Mouse (Mus musculus) midbrain, embryonic 11.5 days (tissue): ENCODE measurements around the gene Sgpp1. TPM values are rescaled to one million over a fixed set of nuclear protein-coding genes. Genes with fewer than 3 reads are reported as not detected.
A peak's percentile ranks its signal among the peaks of the same experiment; 100 is the strongest.

Experiments
- ATAC-seq: fragments of 200-750 bp; cut with Nextera tagmentation; 2 replicates; pipeline ENCODE4 v1.8.0; 2017; ENCODE audit warnings: moderate TSS enrichment, moderate library complexity; ENCODE audit not compliant: low FRiP score
- DNase-seq: peaks from one replicate; pipeline ENCODE4 v3.0.0; 2015; ENCODE audit warnings: low spot score; ENCODE audit errors: missing footprints
- H3K27ac ChIP-seq: fragments of 300-500 bp; sonication (generic); 2 replicates; pipeline ENCODE4 v1.5.1; 2014; ENCODE audit warnings: low read depth, low read length
- H3K27me3 ChIP-seq: fragments of 300-500 bp; sonication (generic); 2 replicates; pipeline ENCODE4 v1.6.1; 2014; ENCODE audit warnings: mild to moderate bottlenecking, low read length, moderate library complexity, mixed read lengths; ENCODE audit not compliant: control insufficient read depth, insufficient read depth
- H3K36me3 ChIP-seq: fragments of 300-500 bp; sonication (generic); 2 replicates; pipeline ENCODE4 v1.6.1; 2014; ENCODE audit warnings: mild to moderate bottlenecking, low read length, moderate library complexity, mixed read lengths; ENCODE audit not compliant: control insufficient read depth, insufficient read depth
- H3K4me1 ChIP-seq: fragments of 300-500 bp; sonication (generic); 2 replicates; pipeline ENCODE4 v1.6.1; 2014; ENCODE audit warnings: low read length; ENCODE audit not compliant: control insufficient read depth, insufficient read depth
- H3K4me2 ChIP-seq: fragments of 300-500 bp; sonication (generic); 2 replicates; pipeline ENCODE4 v1.6.1; 2014; ENCODE audit warnings: mild to moderate bottlenecking, moderate library complexity
- H3K4me3 ChIP-seq: fragments of 300-500 bp; sonication (generic); 2 replicates; pipeline ENCODE4 v1.5.1; 2014; ENCODE audit warnings: low read depth, low read length
- H3K9ac ChIP-seq: fragments of 300-500 bp; sonication (generic); 2 replicates; pipeline ENCODE4 v1.6.1; 2014; ENCODE audit warnings: low read length
- H3K9me3 ChIP-seq: fragments of 300-500 bp; sonication (generic); 2 replicates; pipeline ENCODE4 v1.6.1; 2016; ENCODE audit warnings: low read length; ENCODE audit not compliant: control insufficient read depth
- WGBS: fragments of 180-500 bp; shearing (Covaris S2); extraction: QIAGEN DNeasy Blood & Tissue Kit; methylation state at CpG from one replicate; pipeline ENCODE4 v1.1.7; 2014; 5-methylcytosine and 5-hydroxymethylcytosine counted together
- polyA plus RNA-seq: library from polyadenylated mRNA; unstranded; fragments of >200 nt; fragmentation: Nextera tagmentation; extraction: Ambion mirVana; gene quantifications from 2 replicates; pipeline ENCODE4 v1.2.1, GENCODE M21; 2014

Sgpp1 gene
- 10.0 and 10.2 TPM in 2 replicates for polyA plus RNA-seq

DNA sequence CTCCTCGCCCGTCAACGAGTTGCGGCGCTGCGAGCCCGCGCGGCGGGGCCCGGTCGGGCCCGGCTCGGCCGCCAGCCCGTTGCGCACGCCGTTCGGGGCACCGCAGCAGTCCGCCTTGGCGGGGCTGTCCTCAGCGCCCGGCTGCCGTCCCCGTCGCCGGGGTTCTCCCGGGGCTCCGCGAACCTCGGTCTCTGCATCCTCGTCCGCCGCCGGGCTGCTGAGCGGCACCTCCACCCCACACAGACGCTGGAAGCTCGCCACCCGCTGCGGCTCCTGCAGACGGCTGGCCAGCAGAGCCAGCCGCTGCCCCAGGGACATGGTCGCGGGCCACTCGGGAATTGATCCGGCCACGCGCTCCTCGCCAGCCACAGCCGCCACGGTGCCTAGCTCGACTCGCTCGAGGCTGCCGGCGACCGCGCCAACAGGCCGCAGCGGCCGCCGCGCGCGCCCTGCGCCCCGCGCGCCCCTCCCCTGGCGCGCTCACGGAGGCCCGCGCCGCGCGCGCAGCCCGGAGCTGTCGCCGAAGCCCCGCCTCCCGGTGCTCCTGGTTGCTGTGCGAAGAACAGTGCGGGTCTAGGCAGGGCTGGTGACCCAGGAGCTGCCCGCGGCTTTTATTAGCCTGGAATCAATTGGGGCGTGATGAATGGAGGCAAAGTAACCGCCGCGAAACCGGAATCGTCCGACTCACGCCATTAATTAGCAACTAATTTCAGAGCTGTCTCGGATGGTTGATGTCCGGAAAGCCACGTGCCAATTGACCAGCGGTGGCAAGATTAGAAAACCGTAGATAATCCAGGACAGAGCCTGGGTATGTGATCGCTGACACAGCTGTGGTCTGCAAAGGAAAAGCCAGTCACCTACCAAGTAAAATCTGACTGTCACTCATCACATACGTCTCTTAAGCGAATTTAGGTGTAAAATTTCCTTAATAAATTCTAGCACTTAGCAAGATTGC is at the start of gene Sgpp1:
Gene Sgpp1 (minus strand): TSS at position 484 of the 955 bp plus-strand sequence.
- peak within 1 kb of the TSS; percentile 40; the same call in 1 of the 2 replicates for H3K27ac ChIP-seq
- under 1% methylated on average over 101 of the region's 105 CpGs for WGBS

DNA sequence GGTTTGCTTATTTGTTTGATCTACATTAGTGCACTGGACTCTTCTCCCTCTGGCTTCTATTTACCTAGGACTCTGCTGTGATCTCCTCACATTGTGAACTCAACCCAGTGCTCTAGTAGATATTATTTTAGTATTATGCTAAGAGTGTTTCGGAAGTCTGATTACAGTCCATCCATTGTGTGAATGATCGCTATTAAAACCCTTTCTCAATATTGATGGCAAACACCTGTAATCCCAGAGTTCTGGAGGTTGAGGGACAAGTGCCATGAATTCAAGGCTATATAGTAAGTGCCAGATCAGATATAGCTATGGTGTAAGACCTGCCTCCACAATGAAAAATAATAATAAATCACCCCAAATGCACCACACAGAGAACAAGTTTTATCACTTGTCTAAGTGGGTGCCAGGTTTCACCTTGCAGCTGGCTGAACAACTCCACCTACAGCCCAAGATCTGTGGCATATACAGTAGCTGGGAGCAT is 48.8 kb upstream of the Sgpp1 start:
- Histone ChIP-seq H3K9ac (no peak overlapping the region), H3K4me2 (no peak overlapping the region), H3K4me3 (no peak overlapping the region), H3K4me1 (no peaks in the 10 kb centered on the region), H3K9me3 (no peaks in the 10 kb centered on the region), H3K27me3 (no peaks in the 10 kb centered on the region), H3K27ac (no peak overlapping the region), H3K36me3 (no peaks in the 10 kb centered on the region)
- no peak for DNase-seq
- WGBS: 94% methylated on average over 2 of the region's 2 CpGs
- ATAC-seq: no peak

More for the DNA sequence above, at the start of gene Sgpp1:
- Histone ChIP-seq H3K4me1 (peaks cover 9% of the 10 kb centered on the region), H3K4me2 (peak within 1 kb of the TSS; percentile 97), H3K9me3 (no peaks in the 10 kb centered on the region), H3K9ac (peak within 1 kb of the TSS; percentile 93), H3K27me3 (peaks cover 3% of the 10 kb centered on the region; the same call in 1 of the 2 replicates), H3K4me3 (peak within 1 kb of the TSS; percentile 77), H3K36me3 (no peaks in the 10 kb centered on the region)
- ATAC-seq (peak; percentile 96), DNase-seq (peak; percentile 98)

DNA sequence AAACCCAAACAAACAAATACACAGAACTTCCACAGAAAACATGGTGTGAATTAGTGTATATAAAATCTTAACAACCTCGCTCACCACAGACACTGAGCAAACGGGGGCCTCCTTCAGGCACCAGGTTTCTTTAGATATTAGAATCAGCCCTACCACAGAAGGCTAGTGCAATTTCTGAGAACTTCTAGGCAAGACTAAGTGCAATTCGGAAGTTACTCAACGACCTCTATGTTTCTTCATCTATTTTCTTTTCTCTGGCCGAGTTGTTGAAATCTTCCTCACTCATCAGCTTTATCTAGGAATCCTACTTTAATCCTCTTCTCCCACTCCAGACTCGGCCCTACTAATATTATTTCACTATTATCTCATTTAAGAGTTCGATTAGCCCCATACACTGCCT is 46.5 kb upstream of the Sgpp1 start:
- H3K9ac ChIP-seq: no peak overlapping the region
- H3K27ac ChIP-seq: no peak overlapping the region
- WGBS: 89% methylated on average over 7 of the region's 7 CpGs
- ATAC-seq (no peak), DNase-seq (no peak)
- no peaks in the 10 kb centered on the region for H3K27me3 ChIP-seq
- H3K36me3 ChIP-seq: no peaks in the 10 kb centered on the region
- H3K4me1 ChIP-seq: no peaks in the 10 kb centered on the region
- no peaks in the 10 kb centered on the region for H3K9me3 ChIP-seq
- no peak overlapping the region for H3K4me2 ChIP-seq
- H3K4me3 ChIP-seq: no peak overlapping the region

DNA sequence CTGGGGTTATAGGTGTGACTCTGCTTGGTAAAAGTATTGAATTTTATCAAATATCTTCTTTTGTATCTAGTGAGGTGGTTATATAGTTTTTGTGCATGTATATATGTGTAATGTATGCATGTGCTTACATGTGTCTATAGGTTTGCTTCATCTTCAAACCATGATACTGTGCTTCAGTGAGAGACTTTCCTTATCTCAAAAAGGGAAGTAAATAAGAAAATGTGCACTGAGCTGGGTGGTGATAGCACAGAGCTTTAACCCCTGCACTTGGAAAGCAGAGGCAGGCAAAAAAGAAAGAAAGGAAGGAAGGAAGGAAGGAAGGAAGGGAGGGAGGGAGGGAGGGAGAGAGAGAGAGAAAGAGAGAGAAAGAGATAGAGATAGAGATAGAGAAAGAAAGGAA is 45.9 kb upstream of the Sgpp1 start:
- ATAC-seq: no peak
- no peak for DNase-seq
- no peak overlapping the region for H3K4me2 ChIP-seq
- no peaks in the 10 kb centered on the region for H3K36me3 ChIP-seq
- no peaks in the 10 kb centered on the region for H3K9me3 ChIP-seq
- no peak overlapping the region for H3K4me3 ChIP-seq
- H3K27me3 ChIP-seq: no peaks in the 10 kb centered on the region
- H3K4me1 ChIP-seq: no peaks in the 10 kb centered on the region
- no peak overlapping the region for H3K27ac ChIP-seq
- no peak overlapping the region for H3K9ac ChIP-seq

DNA sequence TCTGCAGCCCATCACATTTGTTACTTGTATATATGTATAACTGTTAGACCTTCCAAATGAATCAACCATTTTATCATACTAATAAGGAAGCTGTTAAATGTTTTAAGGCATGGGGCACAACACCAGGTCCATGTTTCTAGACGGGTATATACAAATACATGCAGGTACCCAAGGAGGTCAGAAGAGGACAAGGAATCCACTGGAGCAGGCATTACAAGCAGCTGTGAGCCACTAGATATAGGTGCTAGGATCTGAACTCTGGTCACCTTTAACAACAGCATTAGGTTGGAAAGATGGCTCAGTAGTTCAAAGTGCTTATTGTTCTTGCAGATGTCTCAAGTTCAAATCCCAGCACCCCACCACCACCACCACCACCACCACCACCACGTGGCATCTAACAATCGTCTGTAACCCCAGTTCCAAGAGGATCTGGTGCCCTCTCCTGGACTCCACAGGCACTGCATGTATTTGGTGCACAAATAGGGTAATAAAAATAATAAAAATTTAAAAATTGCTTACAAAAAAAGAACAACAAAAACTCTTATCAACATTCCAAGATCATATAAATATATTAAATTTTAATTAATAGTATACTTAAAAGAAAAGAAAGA is 37.0 kb upstream of the Sgpp1 start:
- Histone ChIP-seq H3K27ac (no peak overlapping the region), H3K27me3 (no peaks in the 10 kb centered on the region), H3K9me3 (no peaks in the 10 kb centered on the region), H3K4me1 (no peaks in the 10 kb centered on the region), H3K36me3 (no peaks in the 10 kb centered on the region), H3K4me3 (no peak overlapping the region), H3K4me2 (no peak overlapping the region), H3K9ac (no peak overlapping the region)
- WGBS: 33% methylated on average over 3 of the region's 3 CpGs
- ATAC-seq (no peak), DNase-seq (peak; percentile 93)

DNA sequence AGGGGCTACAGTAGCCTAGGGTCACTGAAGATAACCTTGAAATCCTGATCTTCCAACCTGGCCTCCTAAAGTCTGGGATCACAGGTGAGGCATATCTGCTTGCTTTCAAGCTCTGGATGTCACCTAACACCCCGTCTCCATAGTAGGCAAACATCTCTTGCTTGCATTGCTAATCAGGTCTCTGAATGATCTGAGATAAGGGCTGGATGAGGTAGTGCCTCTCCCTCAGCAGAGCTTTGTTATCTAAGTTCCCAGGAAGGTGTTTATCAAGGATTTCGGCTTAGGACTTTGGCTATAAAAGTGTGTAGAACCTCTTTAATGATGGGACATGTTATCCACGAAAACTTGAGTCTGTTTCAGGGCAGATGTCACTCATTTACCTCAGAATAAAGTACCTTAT is 35.9 kb upstream of the Sgpp1 start:
- Histone ChIP-seq H3K27me3 (no peaks in the 10 kb centered on the region), H3K9me3 (no peaks in the 10 kb centered on the region), H3K27ac (no peak overlapping the region), H3K4me3 (no peak overlapping the region), H3K9ac (no peak overlapping the region), H3K4me1 (no peaks in the 10 kb centered on the region), H3K36me3 (no peaks in the 10 kb centered on the region), H3K4me2 (no peak overlapping the region)
- WGBS: 63% methylated on average over 3 of the region's 3 CpGs
- DNase-seq (no peak), ATAC-seq (no peak)

DNA sequence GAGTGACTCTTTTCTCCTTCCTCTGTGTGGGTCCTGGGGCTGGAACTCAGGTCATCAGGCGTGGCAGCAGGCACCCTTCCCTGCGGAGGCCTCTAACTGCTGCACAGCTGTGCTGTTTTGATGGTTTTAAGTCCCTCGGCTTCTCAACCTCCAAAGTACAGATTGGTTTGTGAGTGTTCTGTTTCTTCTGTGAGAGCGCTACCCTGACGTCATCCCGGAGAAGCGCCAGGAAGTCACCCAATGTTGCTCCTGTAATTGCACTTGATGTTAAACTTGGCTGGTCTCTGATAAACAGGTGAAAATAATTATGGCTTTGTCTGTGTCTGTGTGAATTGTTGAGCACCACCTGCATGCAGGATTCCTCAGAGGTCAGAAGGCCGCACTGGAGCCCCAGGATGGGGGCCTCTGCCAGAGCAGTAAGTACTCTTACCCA is 31.4 kb upstream of the Sgpp1 start:
- ATAC-seq: no peak
- H3K4me3 ChIP-seq: no peak overlapping the region
- no peaks in the 10 kb centered on the region for H3K36me3 ChIP-seq
- peak; percentile 73 for DNase-seq
- no peak overlapping the region for H3K9ac ChIP-seq
- H3K4me2 ChIP-seq: no peak overlapping the region
- no peaks in the 10 kb centered on the region for H3K4me1 ChIP-seq
- no peaks in the 10 kb centered on the region for H3K27me3 ChIP-seq
- H3K9me3 ChIP-seq: no peaks in the 10 kb centered on the region
- 72% methylated on average over 8 of the region's 8 CpGs for WGBS
- H3K27ac ChIP-seq: no peak overlapping the region

DNA sequence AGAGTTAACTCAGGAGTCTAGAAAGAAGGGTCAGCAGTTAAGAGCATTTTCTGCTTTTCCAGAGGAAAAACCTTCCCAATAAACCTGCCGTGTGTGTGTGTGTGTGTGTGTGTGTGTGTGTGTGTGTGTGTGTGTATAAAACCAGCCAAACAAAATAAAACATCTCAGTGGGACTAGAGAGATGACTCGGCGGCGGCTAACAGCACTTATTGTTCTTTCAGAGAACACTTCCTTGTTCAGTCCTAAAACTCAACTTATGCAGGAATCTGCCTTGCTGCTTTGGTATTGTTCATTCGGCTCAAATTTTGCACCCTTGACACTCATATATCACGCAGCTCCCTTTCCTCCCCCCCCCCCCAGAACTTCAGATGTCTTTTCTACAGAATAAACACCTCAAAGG is 30.9 kb upstream of the Sgpp1 start:
- ATAC-seq (no peak), DNase-seq (no peak)
- 75% methylated on average over 5 of the region's 6 CpGs for WGBS
- H3K4me2 ChIP-seq: no peak overlapping the region
- H3K4me1 ChIP-seq: no peaks in the 10 kb centered on the region
- no peak overlapping the region for H3K4me3 ChIP-seq
- no peak overlapping the region for H3K27ac ChIP-seq
- H3K36me3 ChIP-seq: no peaks in the 10 kb centered on the region
- H3K9ac ChIP-seq: no peak overlapping the region
- H3K9me3 ChIP-seq: no peaks in the 10 kb centered on the region
- H3K27me3 ChIP-seq: no peaks in the 10 kb centered on the region

DNA sequence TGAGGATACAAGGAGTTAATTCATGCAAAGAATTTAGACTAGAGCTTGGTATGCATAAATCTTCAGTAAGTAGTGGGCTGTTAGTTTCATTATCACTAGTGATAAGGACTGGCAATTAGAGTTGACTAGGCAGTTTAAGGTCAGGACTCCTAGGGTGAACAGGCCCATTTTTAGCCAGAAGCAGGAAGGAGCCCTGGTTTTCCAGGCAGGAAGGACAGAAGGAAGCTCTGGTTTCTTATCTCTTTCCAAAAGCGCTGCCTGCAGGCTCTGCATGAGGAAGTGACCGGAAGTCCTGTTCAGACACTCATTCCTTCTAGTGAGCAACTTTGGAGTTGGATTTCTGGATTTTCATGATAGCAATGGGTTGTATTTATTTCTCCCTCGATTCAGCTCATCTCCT is 30.2 kb upstream of the Sgpp1 start:
- Histone ChIP-seq H3K4me3 (no peak overlapping the region), H3K4me2 (no peak overlapping the region), H3K9me3 (no peaks in the 10 kb centered on the region), H3K27me3 (no peaks in the 10 kb centered on the region), H3K27ac (no peak overlapping the region), H3K4me1 (no peaks in the 10 kb centered on the region), H3K36me3 (no peaks in the 10 kb centered on the region), H3K9ac (no peak overlapping the region)
- WGBS: 85% methylated on average over 3 of the region's 3 CpGs
- ATAC-seq (no peak), DNase-seq (no peak)
